Mouse (Mus musculus) midbrain, postnatal 0 days (tissue): ENCODE measurements around the gene Ier3. TPM values are rescaled to one million over a fixed set of nuclear protein-coding genes. Genes with fewer than 3 reads are reported as not detected.

ENCODE experiments used
- ATAC-seq: fragments of 200-750 bp; cut with Nextera tagmentation; 2 replicates; pipeline ENCODE4 v1.8.0; 2017; ENCODE audit warnings: moderate number of reproducible peaks, mild to moderate bottlenecking, moderate TSS enrichment, moderate library complexity; ENCODE audit not compliant: low FRiP score
- DNase-seq: peaks from one replicate; pipeline ENCODE4 v3.0.0-alpha.2; 2015; ENCODE audit warnings: low spot score
- H3K27ac ChIP-seq: fragments of 300-500 bp; sonication (generic); 2 replicates; pipeline ENCODE4 v1.5.1; 2014; ENCODE audit warnings: low read depth, mild to moderate bottlenecking, low read length, mixed read lengths
- H3K27me3 ChIP-seq: fragments of 300-500 bp; sonication (generic); 2 replicates; pipeline ENCODE4 v1.6.1; 2014; ENCODE audit warnings: low read length, control low read depth, mixed read lengths; ENCODE audit not compliant: insufficient read depth
- H3K36me3 ChIP-seq: fragments of 300-500 bp; sonication (generic); 2 replicates; pipeline ENCODE4 v1.6.1; 2014; ENCODE audit warnings: low read length, control low read depth, mixed read lengths; ENCODE audit not compliant: insufficient read depth
- H3K4me1 ChIP-seq: fragments of 300-500 bp; sonication (generic); 2 replicates; pipeline ENCODE4 v1.6.1; 2014; ENCODE audit warnings: mild to moderate bottlenecking, control low read depth, antibody characterized with exemption, low read length, mixed read lengths; ENCODE audit not compliant: insufficient read depth
- H3K4me2 ChIP-seq: fragments of 300-500 bp; sonication (generic); 2 replicates; pipeline ENCODE4 v1.6.1; 2014; ENCODE audit warnings: low read depth, mild to moderate bottlenecking, low read length, mixed read lengths; ENCODE audit not compliant: poor library complexity, severe bottlenecking
- H3K4me3 ChIP-seq: fragments of 300-500 bp; sonication (generic); 2 replicates; pipeline ENCODE4 v1.5.1; 2014; ENCODE audit warnings: low read depth, mild to moderate bottlenecking, low read length, moderate library complexity
- H3K9ac ChIP-seq: fragments of 300-500 bp; sonication (generic); replicated peaks from 2 replicates; pipeline ENCODE4 v1.6.1; 2014; ENCODE audit warnings: mild to moderate bottlenecking, low read length, moderate library complexity, mixed read lengths; ENCODE audit not compliant: poor library complexity, severe bottlenecking
- H3K9me3 ChIP-seq: fragments of 300-500 bp; sonication (generic); 2 replicates; pipeline ENCODE4 v1.6.1; 2016; ENCODE audit warnings: low read length, control low read depth
- CTCF ChIP-seq: IDR thresholded peaks from 2 replicates; pipeline ENCODE4 v1.5.1; 2016; ENCODE audit warnings: antibody characterized with exemption, mild to moderate bottlenecking
- WGBS: fragments of 180-500 bp; shearing (Covaris S2); extraction: QIAGEN DNeasy Blood & Tissue Kit; methylation state at CpG from one replicate; pipeline ENCODE4 v1.1.7; 2014; 5-methylcytosine and 5-hydroxymethylcytosine counted together
- polyA plus RNA-seq: library from polyadenylated mRNA; unstranded; fragments of >200 nt; fragmentation: Nextera tagmentation; extraction: Ambion mirVana; gene quantifications from 2 replicates; pipeline ENCODE4 v1.2.1, GENCODE M21; 2015
- total RNA-seq: library from RNA; depleted of rRNA; stranded (reverse); fragments of >200 nt; gene quantifications from 2 replicates; pipeline ENCODE4 v1.2.3, GENCODE M21; 2014

Ier3 gene
- total and polyA plus RNA-seq, 2 experiments from 2014 or later, result 10.9 to 12.2 TPM

DNA sequence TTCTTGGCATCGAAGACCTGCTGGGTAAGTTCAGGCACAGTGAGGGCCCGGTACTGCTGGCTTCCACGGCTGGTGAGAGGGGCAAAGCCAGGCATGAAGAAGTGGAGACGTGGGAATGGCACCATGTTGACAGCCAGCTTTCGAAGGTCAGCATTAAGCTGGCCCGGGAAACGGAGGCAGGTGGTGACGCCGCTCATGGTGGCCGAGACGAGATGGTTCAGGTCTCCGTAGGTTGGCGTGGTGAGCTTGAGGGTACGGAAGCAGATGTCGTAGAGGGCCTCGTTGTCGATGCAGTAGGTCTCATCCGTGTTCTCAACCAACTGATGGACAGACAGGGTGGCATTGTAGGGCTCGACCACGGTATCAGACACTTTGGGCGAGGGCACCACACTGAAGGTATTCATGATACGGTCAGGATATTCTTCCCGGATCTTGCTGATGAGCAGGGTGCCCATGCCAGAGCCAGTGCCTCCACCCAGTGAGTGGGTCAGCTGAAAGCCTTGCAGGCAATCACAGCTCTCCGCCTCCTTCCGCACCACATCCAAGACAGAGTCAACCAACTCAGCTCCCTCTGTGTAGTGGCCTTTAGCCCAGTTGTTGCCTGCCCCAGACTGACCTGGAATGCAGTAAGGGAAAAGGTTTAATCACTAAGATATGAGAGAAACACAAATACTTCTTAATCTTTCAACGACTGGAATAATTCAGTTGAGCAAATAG lies 14.1 kb downstream of the Ier3 start:
- no peaks in the 10 kb centered on the region; the same call in 1 of the 2 replicates for H3K4me1 ChIP-seq
- H3K36me3 ChIP-seq, result peaks cover 29% of the 10 kb centered on the region
- ATAC-seq (no peak), DNase-seq (no peak)
- H3K27me3 ChIP-seq, result no peaks in the 10 kb centered on the region
- WGBS, result 72% methylated on average over 26 of the region's 26 CpGs
- H3K9ac ChIP-seq, result peak overlapping the region; percentile 19; the same call in 1 of the 2 replicates
- no peak for TF ChIP-seq CTCF
- H3K4me3 ChIP-seq, result peak overlapping the region; percentile 71
- H3K27ac ChIP-seq, result 0 out of 2 replicates have a peak overlapping the region, but pooled peaks have one; percentile 95
- peak overlapping the region; percentile 75 for H3K4me2 ChIP-seq
- no peaks in the 10 kb centered on the region for H3K9me3 ChIP-seq

DNA sequence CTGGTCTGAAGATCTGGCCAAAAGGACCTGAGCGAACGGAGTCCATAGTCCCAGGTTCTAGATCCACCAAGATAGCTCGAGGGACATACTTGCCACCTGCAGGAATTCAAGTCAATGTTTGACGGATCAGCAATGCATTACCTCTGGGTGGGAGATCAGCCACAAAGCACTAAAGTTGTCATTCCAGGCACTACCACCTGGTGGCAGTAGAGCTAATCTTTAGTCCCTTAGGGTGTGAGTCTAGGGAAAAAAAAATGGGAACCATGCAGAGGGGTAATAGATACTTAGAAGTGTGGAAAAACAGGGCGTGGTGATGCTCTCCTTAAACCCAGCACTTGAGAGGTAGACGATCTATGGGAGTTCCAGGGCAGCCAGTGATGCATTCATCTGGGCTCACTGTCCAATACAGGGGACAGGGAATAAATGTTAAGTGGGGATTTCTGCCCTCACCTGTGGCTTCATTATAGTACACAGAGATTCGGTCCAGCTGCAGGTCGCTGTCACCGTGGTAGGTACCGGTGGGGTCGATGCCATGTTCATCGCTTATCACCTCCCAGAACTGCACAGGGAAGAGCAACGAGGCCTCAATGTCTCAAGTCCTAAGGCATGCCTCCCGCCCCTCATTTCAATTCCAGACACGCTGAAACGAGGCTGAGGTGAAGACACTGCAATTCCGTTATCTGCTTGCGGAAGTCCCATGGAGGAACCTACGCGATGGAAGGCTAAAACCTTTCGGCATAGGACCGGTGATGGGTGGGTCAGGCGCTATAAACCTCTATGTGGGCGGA lies 14.9 kb downstream of the Ier3 start:
- peak overlapping the region; percentile 71 for H3K4me3 ChIP-seq
- 7% methylated on average over 23 of the region's 24 CpGs for WGBS
- H3K9me3 ChIP-seq, result no peaks in the 10 kb centered on the region
- ATAC-seq, result peak; percentile 6; the same call in 1 of the 2 replicates
- H3K27me3 ChIP-seq, result no peaks in the 10 kb centered on the region
- H3K36me3 ChIP-seq, result peaks cover 29% of the 10 kb centered on the region
- H3K9ac ChIP-seq, result peak overlapping the region; percentile 97
- peak overlapping the region; percentile 95 for H3K27ac ChIP-seq
- peak overlapping the region; percentile 75 for H3K4me2 ChIP-seq
- DNase-seq, result peak; percentile 97
- H3K4me1 ChIP-seq, result no peaks in the 10 kb centered on the region; the same call in 1 of the 2 replicates
- peak; percentile 95 for TF ChIP-seq CTCF

DNA sequence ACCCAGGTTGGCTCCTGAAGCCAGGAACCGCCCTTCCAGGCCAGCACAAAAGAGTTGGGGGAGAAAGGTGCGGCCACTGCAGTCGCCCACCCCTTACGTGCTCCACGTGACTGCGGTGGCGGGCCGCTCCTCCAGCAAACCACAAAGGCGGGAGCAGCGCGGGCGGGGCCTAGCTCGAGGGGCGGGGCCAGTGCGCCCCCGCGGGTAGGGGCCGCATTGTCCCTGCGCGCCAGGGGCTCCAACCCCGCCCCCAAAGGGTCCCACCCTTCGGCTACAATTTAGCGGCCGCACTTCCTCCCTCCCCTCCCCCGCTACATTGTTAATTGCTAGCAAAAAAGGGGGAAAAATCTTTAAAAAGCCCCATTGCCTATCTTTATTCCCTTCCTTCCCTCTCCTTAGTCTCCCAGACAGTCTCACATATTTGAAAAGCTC lies 15.5 kb downstream of the Ier3 start:
- Histone ChIP-seq H3K9ac (peak overlapping the region; percentile 97), H3K4me3 (peak overlapping the region; percentile 71), H3K9me3 (no peaks in the 10 kb centered on the region), H3K4me1 (no peaks in the 10 kb centered on the region; the same call in 1 of the 2 replicates), H3K36me3 (peaks cover 29% of the 10 kb centered on the region), H3K27ac (peak overlapping the region; percentile 95), H3K27me3 (no peaks in the 10 kb centered on the region), H3K4me2 (peak overlapping the region; percentile 75)
- DNase-seq (peak; percentile 92), ATAC-seq (peak; percentile 47)
- WGBS, result 0% methylated on average over 22 of the region's 25 CpGs
- TF ChIP-seq CTCF, result no peak

DNA sequence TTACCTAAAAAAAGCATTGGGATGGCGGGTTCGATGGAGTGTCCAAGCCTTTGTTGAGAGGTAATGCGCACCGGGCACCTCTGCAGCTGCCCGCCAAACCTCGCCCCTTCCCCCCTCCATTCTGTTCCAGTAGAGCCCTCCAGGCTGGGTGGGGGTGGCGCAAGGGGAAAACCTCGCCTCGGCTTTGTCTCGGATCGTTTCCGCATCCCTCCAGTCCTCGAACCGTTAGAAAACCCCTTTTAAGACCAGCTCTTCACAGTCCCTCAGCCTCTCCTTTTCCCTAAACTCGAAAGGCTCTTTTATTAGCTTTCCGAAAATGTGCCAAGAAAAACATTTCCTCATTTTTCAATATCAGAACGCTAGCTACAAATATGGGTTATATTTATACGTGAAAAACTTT lies 16.0 kb downstream of the Ier3 start:
- Histone ChIP-seq H3K4me1 (no peaks in the 10 kb centered on the region; the same call in 1 of the 2 replicates), H3K4me3 (peak overlapping the region; percentile 71), H3K4me2 (peak overlapping the region; percentile 75), H3K27me3 (no peaks in the 10 kb centered on the region), H3K27ac (peak overlapping the region; percentile 95), H3K36me3 (peaks cover 25% of the 10 kb centered on the region), H3K9me3 (no peaks in the 10 kb centered on the region), H3K9ac (peak overlapping the region; percentile 97)
- no peak for TF ChIP-seq CTCF
- ATAC-seq, result peak; percentile 6; the same call in 1 of the 2 replicates
- peak; percentile 70 for DNase-seq
- 0% methylated on average over 18 of the region's 18 CpGs for WGBS

DNA sequence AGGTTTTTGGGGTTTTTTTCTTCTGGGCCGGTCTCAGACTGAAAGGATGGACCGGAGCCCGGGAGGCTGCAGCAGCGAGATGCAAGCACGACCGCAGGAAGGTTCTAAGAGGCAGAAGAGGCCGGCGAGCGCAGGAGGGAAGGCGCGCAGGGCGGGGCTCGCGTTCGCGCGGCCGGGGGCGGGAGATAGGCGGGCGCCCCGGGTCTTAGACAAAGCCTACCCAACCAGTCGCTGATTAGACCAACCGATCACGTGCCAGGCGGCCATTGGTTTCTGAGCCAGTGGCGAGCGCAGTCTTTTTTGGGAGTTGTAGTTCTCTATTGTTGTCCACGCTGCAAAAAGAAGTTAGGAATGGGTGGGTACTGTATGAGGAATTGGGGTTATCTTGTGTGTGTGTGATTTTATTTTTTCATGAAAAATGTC lies 16.6 kb downstream of the Ier3 start, which contains the start of gene Tubb5:
Gene Tubb5 (minus strand): TSS at position 185 of the 423 bp plus-strand sequence.
- DNase-seq (peak; percentile 99), ATAC-seq (peak; percentile 73)
- H3K27me3 ChIP-seq, result no peaks in the 10 kb centered on the region
- peak within 1 kb of the TSS; percentile 71 for H3K4me3 ChIP-seq
- WGBS, result under 1% methylated on average over 29 of the region's 29 CpGs
- no peaks in the 10 kb centered on the region for H3K9me3 ChIP-seq
- peak within 1 kb of the TSS; percentile 95 for H3K27ac ChIP-seq
- peaks cover 19% of the 10 kb centered on the region for H3K36me3 ChIP-seq
- peak within 1 kb of the TSS; percentile 97 for H3K9ac ChIP-seq
- no peak for TF ChIP-seq CTCF
- H3K4me1 ChIP-seq, result no peaks in the 10 kb centered on the region; the same call in 1 of the 2 replicates
- peak within 1 kb of the TSS; percentile 75 for H3K4me2 ChIP-seq
